Mouse (Mus musculus): Measurements from ENCODE around the gene Glra4.

The Glra4 gene

DNA sequence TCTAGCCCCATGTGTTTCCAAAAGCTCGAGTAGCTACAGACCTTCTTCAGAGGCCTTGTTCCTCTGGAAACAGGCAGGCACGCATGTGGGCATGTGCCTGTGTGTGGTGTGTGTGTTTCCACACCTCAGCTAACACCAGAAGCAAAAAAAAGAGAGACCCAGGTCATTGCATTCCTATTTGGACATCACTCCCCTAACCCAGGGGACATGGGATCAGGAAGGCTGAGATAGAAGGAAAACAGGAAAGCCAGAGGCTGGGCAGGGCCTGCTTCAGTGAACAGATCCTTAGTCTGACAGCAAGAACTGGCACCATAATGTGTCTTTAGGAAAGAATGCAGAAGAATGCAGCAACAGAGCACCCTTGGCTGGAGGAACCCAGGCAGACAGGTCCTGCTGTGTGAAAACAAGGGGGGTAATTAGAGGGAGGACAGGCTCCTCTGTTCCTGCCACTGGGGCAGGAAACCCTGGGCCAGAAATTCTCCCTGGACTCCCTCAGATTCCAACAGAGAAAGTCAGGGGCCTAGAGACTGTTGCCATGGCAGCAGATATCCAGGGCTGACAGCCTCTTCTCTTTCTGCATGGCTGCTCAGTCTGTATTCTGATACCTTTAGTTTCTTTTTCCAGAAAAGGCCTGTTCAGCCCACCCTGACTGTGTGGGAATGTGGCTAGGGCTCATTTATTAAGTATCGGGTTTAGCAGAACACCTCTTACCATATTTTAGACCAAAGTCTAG, 65.0 kb downstream of the Glra4 start:
- peak; percentile 15 for DNase-seq

DNA sequence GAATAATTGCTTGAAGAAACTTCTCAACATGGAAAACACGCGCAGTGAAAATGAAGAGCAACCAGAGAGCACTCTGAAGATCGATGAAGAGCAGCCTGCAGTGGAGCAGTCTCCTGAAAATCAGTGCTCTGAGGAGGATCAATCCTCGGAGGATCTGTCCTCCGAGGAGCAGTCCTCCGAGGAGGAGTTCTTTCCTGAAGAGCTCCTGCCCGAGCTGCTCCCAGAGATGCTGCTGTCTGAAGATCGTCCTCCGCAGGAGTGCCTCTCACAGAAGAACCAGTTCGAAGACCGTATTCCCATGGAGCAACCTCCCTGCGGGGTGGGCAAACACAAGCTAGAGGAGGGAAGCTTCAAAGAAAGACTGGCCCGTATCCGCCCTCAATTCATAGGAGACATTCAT, 71.2 kb downstream of the Glra4 start:
- DNase-seq: no peak

DNA sequence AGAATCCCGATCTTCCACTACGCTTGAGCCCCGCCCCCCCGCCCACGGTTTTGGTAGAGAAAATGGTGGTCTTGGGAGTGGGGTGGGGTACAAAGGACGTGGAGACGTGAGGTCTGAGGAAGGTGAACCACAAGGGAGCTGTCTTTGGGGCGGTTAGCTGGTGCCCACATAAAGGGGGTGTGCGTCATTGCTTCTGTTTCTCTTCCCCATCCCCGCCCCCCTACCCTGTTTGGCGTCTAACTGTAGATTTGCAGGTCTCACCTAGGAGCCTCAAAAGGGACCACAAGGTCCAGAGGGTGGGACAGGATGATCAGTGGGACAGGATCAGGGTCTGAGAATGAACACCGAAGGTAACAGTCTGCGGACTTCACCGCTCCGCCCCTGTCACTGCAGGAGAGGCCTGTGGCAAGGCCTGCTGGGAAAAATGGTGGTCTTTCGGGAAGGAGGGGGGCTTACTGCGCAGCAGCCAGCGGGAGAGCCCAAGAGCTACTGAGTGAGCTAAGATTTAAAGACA, 71.7 kb downstream of the Glra4 start:
- peak; percentile 79 for DNase-seq

All from retina, postnatal 1 day (tissue).